Mouse (Mus musculus): Measurements from ENCODE around the gene Arhgap33. TPM values are rescaled to one million over a fixed set of nuclear protein-coding genes. Genes with fewer than 3 reads are reported as not detected.

Arhgap33 gene
- polyA plus RNA-seq, 2 experiments = 1.3 to 7.1 TPM

DNA sequence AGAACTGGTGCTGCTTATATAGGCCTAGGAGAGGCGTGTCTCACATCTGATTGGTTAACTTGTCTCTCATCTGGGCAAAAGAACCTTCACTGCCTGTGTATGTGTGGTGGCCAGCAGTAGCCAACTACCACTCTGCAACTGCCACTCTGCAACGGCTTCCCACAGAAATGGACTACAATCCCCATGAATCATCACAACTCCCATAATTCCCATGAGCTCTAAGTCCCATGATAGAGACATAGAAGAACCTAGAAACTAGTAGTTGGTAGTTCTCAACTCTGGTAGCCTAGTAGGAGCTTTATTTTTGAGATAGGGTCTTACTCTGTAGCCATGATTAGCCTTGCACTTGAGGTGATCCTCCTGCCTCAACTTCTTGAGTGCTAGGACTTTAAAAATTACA, 15.0 kb upstream of the Arhgap33 start:
- WGBS (ENCODE audit: insufficient replicate concordance) = 85% methylated on average over 2 of the region's 2 CpGs
- H3K4me2 ChIP-seq (ENCODE audit: low read depth) = no peak overlapping the region
- H3K9me3 ChIP-seq (ENCODE audit: control insufficient read depth, low read length) = no peaks in the 10 kb centered on the region
- ATAC-seq (ENCODE audit: insufficient read depth) (no peak), DNase-seq (ENCODE audit: low read depth in 3 of 3, low spot score in 3 of 3) (no peak)
- H3K4me3 ChIP-seq (ENCODE audit: insufficient read depth in 1 of 2, low read depth in 2 of 2, low read length in 2 of 2) = no peak overlapping the region
- no peak overlapping the region for H3K27ac ChIP-seq
- H3K27me3 ChIP-seq (ENCODE audit: control insufficient read depth, insufficient read depth, low read length) = no peaks in the 10 kb centered on the region
- no peak overlapping the region for H3K9ac ChIP-seq (replicated peaks)
- H3K4me1 ChIP-seq (replicated peaks; ENCODE audit: control insufficient read depth in 2 of 2, insufficient read depth in 2 of 2, low read length in 1 of 2) = peaks cover 6 to 7% of the 10 kb centered on the region in 2 experiments
- H3K36me3 ChIP-seq (replicated peaks; ENCODE audit: control insufficient read depth, insufficient read depth, low read depth) = peaks cover 6% of the 10 kb centered on the region; the same call in 1 of the 2 replicates
- no peak for TF ChIP-seq EP300 (IDR thresholded peaks at IDR 0.05; ENCODE audit: low read depth)
- TF ChIP-seq CTCF (IDR thresholded peaks at IDR 0.05; ENCODE audit: low read depth) = no peak

DNA sequence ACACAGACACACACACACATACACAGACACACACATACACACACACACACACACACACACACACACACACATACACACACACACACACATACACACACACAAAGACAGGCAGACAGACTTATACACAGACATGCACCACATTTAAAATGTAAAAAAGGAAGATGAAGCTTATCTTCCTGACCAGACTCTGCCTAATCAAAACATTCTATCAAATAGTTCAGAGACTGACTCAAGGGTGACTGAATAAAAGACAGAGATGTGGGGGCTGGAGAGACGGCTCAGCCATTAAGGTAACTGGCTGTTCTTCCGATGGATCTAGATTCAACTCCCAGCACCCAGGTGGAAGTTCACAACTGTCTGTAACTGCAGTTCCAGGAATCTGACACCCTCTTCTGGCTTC, 9.5 kb upstream of the Arhgap33 start:
- 37% methylated on average over 2 of the region's 2 CpGs for WGBS (ENCODE audit: insufficient replicate concordance)
- H3K27me3 ChIP-seq (ENCODE audit: control insufficient read depth, insufficient read depth, low read length) = no peaks in the 10 kb centered on the region
- DNase-seq (ENCODE audit: low read depth in 3 of 3, low spot score in 3 of 3) = no peak
- no peak overlapping the region for H3K4me2 ChIP-seq (ENCODE audit: low read depth)
- no peak overlapping the region for H3K27ac ChIP-seq
- H3K4me1 ChIP-seq (replicated peaks; ENCODE audit: control insufficient read depth in 2 of 2, insufficient read depth in 2 of 2, low read length in 1 of 2) = peaks cover 3 to 7% of the 10 kb centered on the region in 2 experiments
- no peak overlapping the region for H3K4me3 ChIP-seq (ENCODE audit: insufficient read depth in 1 of 2, low read depth in 2 of 2, low read length in 2 of 2)
- ATAC-seq (ENCODE audit: insufficient read depth) = peak; percentile 39; the same call in 1 of the 2 replicates
- peaks cover 6% of the 10 kb centered on the region; the same call in 1 of the 2 replicates for H3K36me3 ChIP-seq (replicated peaks; ENCODE audit: control insufficient read depth, insufficient read depth, low read depth)
- no peak overlapping the region for H3K9ac ChIP-seq (replicated peaks)
- no peaks in the 10 kb centered on the region for H3K9me3 ChIP-seq (ENCODE audit: control insufficient read depth, low read length)
- TF ChIP-seq CTCF (IDR thresholded peaks at IDR 0.05; ENCODE audit: low read depth) (no peak), EP300 (IDR thresholded peaks at IDR 0.05; ENCODE audit: low read depth) (no peak)

DNA sequence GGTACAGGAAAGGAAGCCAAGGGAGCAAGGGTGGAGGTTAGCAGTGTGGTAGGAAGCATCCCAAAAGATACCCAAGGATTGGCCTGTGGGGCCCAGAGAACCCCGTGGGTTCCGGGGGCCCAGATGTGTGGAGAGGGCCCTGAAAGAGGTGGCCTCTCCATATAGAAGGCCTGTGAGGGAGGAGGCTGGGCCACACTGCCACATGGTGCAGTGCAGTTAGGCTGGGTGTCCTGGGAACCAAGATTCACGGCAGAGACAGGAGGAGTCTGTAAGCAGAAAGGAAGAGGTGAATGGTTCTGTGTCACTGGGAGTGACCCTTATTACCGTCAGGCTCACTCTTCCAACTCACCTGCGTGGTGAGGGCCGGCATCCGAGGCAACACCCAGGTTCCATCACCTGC, 5.7 kb upstream of the Arhgap33 start:
- H3K36me3 ChIP-seq (replicated peaks; ENCODE audit: control insufficient read depth, insufficient read depth, low read depth) = no peaks in the 10 kb centered on the region
- TF ChIP-seq CTCF (IDR thresholded peaks at IDR 0.05; ENCODE audit: low read depth) (no peak), EP300 (IDR thresholded peaks at IDR 0.05; ENCODE audit: low read depth) (no peak)
- peaks cover 8 to 12% of the 10 kb centered on the region in 2 experiments for H3K4me1 ChIP-seq (replicated peaks; ENCODE audit: control insufficient read depth in 2 of 2, insufficient read depth in 2 of 2, low read length in 1 of 2)
- 74% methylated on average over 7 of the region's 7 CpGs for WGBS (ENCODE audit: insufficient replicate concordance)
- no peak overlapping the region for H3K27ac ChIP-seq
- H3K27me3 ChIP-seq (ENCODE audit: control insufficient read depth, insufficient read depth, low read length) = no peaks in the 10 kb centered on the region
- ATAC-seq (ENCODE audit: insufficient read depth) (no peak), DNase-seq (ENCODE audit: low read depth in 3 of 3, low spot score in 3 of 3) (no peak)
- H3K9ac ChIP-seq (replicated peaks) = no peak overlapping the region
- H3K4me3 ChIP-seq (ENCODE audit: insufficient read depth in 1 of 2, low read depth in 2 of 2, low read length in 2 of 2) = no peak overlapping the region
- H3K9me3 ChIP-seq (ENCODE audit: control insufficient read depth, low read length) = no peaks in the 10 kb centered on the region
- H3K4me2 ChIP-seq (ENCODE audit: low read depth) = no peak overlapping the region

DNA sequence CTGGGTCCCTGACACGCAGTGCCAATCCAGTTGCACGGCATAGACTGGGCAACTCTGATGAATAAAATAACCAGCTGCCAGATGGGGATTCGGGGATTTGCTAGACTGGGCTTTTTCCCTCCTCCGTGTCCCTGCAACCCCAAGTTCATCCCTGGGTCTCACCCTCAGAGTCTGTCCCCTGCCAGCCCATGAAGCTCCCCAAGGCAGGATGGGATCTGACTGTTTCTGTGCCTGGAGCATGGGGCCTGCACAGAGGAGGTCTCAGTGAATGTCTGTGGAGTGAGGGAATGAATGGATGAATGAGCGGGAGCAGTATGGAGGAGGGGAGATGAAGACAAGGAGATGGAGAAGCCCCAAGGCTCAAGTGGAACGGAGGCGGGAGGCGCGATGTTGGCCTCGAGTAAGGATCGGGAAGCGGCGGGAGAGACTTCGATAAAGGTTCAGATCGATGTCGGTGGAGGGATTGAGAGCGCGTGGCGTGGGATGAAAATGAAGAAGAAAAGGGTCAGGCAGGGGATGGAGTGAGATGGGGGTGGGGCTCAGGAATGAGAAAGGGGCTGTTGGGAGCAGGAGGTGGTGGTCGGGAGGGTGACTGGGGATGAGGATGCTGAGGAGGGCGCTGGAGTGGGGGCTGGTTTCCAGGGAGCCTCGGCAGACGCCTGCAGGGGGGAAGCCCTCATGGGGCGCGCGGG, 773 bp downstream of the Arhgap33 start:
- TF ChIP-seq EP300 (IDR thresholded peaks at IDR 0.05; ENCODE audit: low read depth) = no peak
- no peak for TF ChIP-seq CTCF (IDR thresholded peaks at IDR 0.05; ENCODE audit: low read depth)
- Histone ChIP-seq H3K4me2 (ENCODE audit: low read depth) (peak overlapping the region; percentile 80), H3K4me1 (replicated peaks; ENCODE audit: control insufficient read depth in 2 of 2, insufficient read depth in 2 of 2, low read length in 1 of 2) (peaks cover 6 to 11% of the 10 kb centered on the region in 2 experiments), H3K27me3 (ENCODE audit: control insufficient read depth, insufficient read depth, low read length) (no peaks in the 10 kb centered on the region), H3K9ac (replicated peaks) (peak overlapping the region; percentile 62), H3K9me3 (ENCODE audit: control insufficient read depth, low read length) (no peaks in the 10 kb centered on the region), H3K4me3 (ENCODE audit: insufficient read depth in 1 of 2, low read depth in 2 of 2, low read length in 2 of 2) (peak overlapping the region; percentile 68 to 74), H3K36me3 (replicated peaks; ENCODE audit: control insufficient read depth, insufficient read depth, low read depth) (peaks cover 5% of the 10 kb centered on the region), H3K27ac (no peak overlapping the region)
- no peak for DNase-seq (ENCODE audit: low read depth in 3 of 3, low spot score in 3 of 3)
- 17% methylated on average over 25 of the region's 26 CpGs for WGBS (ENCODE audit: insufficient replicate concordance)
- ATAC-seq (ENCODE audit: insufficient read depth) = no peak

DNA sequence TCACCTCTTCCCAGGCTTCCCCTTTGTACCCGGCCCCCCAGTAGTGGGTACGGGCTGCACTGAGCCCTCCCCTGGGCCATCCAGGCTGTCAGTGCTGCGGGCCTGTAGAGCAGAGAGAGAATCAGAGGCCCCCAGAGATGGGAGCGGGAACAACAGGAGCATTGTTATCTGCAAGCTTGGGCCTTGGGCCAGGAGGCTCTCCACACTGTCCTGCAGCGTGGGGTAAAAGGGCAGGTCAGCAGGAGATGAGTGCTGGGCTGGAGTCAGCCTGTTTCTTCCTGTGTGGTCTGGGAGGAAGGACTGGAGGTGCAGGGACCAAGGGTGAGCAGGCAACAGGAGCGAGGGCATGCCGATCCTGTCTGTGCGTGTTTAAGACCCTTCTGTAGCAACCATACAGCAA, 1.9 kb downstream of the Arhgap33 start:
- 67% methylated on average over 8 of the region's 8 CpGs for WGBS (ENCODE audit: insufficient replicate concordance)
- Histone ChIP-seq H3K4me3 (ENCODE audit: insufficient read depth in 1 of 2, low read depth in 2 of 2, low read length in 2 of 2) (no peak overlapping the region), H3K36me3 (replicated peaks; ENCODE audit: control insufficient read depth, insufficient read depth, low read depth) (peaks cover 7% of the 10 kb centered on the region), H3K4me1 (replicated peaks; ENCODE audit: control insufficient read depth in 2 of 2, insufficient read depth in 2 of 2, low read length in 1 of 2) (peaks cover 6 to 11% of the 10 kb centered on the region in 2 experiments), H3K27me3 (ENCODE audit: control insufficient read depth, insufficient read depth, low read length) (no peaks in the 10 kb centered on the region), H3K9me3 (ENCODE audit: control insufficient read depth, low read length) (no peaks in the 10 kb centered on the region), H3K9ac (replicated peaks) (no peak overlapping the region), H3K27ac (no peak overlapping the region), H3K4me2 (ENCODE audit: low read depth) (no peak overlapping the region)
- ATAC-seq (ENCODE audit: insufficient read depth) (no peak), DNase-seq (ENCODE audit: low read depth in 3 of 3, low spot score in 3 of 3) (no peak)
- TF ChIP-seq CTCF (IDR thresholded peaks at IDR 0.05; ENCODE audit: low read depth) (no peak), EP300 (IDR thresholded peaks at IDR 0.05; ENCODE audit: low read depth) (no peak)

All from liver, embryonic 14.5 days (tissue).